Mouse (Mus musculus) liver, adult 2 months (tissue): ENCODE results near the gene Lrp6. TPM values are rescaled to one million over a fixed set of nuclear protein-coding genes. Genes with fewer than 3 reads are reported as not detected.

Experiments used
- DNase-seq: peaks from one replicate; pipeline ENCODE4 v3.0.0-alpha.2; 2011; ENCODE audit warnings: low read depth, low spot score; ENCODE audit errors: extremely low read depth
- H3K27ac ChIP-seq: fragments of 200-500 bp; replicated peaks from 2 replicates; pipeline ENCODE4 v1.5.1; 2012; ENCODE audit warnings: low read depth, mild to moderate bottlenecking, control low read depth, inconsistent platforms, low read length; ENCODE audit not compliant: insufficient read depth
- H3K27me3 ChIP-seq: fragments of 200-500 bp; 2 replicates; pipeline ENCODE4 v1.6.1; 2012; ENCODE audit warnings: mild to moderate bottlenecking, moderate library complexity, low read length, inconsistent platforms; ENCODE audit not compliant: control insufficient read depth, insufficient read depth
- H3K36me3 ChIP-seq: fragments of 200-500 bp; 2 replicates; pipeline ENCODE4 v1.6.1; 2012; ENCODE audit warnings: low read length, inconsistent platforms; ENCODE audit not compliant: control insufficient read depth, insufficient read depth
- H3K4me1 ChIP-seq: fragments of 200-500 bp; 2 replicates; pipeline ENCODE4 v1.6.1; 2011; ENCODE audit warnings: low read length; ENCODE audit not compliant: control insufficient read depth, insufficient read depth
- H3K4me3 ChIP-seq: fragments of 200-500 bp; 2 replicates; pipeline ENCODE4 v1.5.1; 2011; ENCODE audit warnings: low read depth, mild to moderate bottlenecking, control low read depth, low read length, moderate library complexity; ENCODE audit not compliant: insufficient read depth
- H3K79me2 ChIP-seq: fragments of 200-500 bp; 2 replicates; pipeline ENCODE4 v1.6.1; 2012; ENCODE audit warnings: inconsistent platforms, mild to moderate bottlenecking, low read length, moderate library complexity; ENCODE audit not compliant: control insufficient read depth, insufficient read depth
- H3K9ac ChIP-seq: fragments of 200-500 bp; 2 replicates; pipeline ENCODE4 v1.6.1; 2012; ENCODE audit warnings: low read depth, mild to moderate bottlenecking, control low read depth, inconsistent platforms, low read length
- CTCF ChIP-seq: fragments of 200-500 bp; IDR thresholded peaks from 2 replicates; pipeline ENCODE4 v1.5.1; 2011; ENCODE audit warnings: low read depth, low read length, control low read depth
- POLR2A ChIP-seq: fragments of 200-500 bp; IDR thresholded peaks from 2 replicates; pipeline ENCODE4 v1.6.1; 2011; ENCODE audit warnings: low read length, control low read depth; ENCODE audit not compliant: insufficient read depth; ENCODE audit errors: extremely low read depth
- WGBS: fragments of 180-500 bp; shearing (Covaris S2); methylation state at CpG from one replicate; pipeline ENCODE4 v1.1.7; 2018; 5-methylcytosine and 5-hydroxymethylcytosine counted together
- polyA plus RNA-seq: library from polyadenylated mRNA; depleted of rRNA; stranded (reverse); fragments of >200 nt; gene quantifications from 2 replicates; pipeline ENCODE4 v1.2.3, GENCODE M21; 2012
- total RNA-seq: library from RNA; depleted of rRNA; stranded (reverse); fragments of >200 nt; gene quantifications from 2 replicates; pipeline ENCODE4 v1.2.3, GENCODE M21; 2014

The Lrp6 gene
- total and polyA plus RNA-seq, 2 experiments = 15.0 to 48.2 TPM

DNA sequence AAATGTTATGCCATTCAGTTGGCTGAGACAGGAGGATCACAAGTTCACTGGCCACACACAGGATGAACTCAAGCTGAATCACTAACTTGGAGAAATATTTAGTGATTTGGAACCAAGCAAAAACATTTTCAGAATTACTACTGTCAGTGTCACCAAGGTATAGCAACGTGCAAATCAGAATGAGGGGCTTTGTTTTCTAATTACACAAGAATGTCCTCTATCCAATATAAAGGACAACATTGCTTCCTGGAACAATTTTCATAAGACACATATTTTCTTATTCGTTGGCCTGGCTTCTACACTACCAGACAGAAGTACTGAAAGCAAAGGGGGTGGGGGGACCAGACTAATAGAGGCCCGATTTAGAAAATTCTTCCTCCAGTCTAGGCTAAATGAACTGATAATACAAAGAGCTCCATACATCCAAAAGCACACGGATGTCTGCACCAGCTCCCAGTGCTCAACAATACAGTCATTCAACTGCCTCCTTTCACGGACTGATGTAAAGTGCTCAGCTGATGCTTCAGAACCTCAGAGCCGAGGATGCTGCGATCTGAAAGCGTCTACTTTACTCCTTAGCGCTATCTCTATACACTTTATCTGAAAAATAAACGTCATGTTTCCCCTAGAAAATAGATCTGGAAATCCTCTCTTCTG is 29.2 kb downstream of the Lrp6 start:
- 78% methylated on average over 10 of the region's 10 CpGs for WGBS
- H3K4me3 ChIP-seq = no peak overlapping the region
- peaks cover 8% of the 10 kb centered on the region for H3K36me3 ChIP-seq
- no peak for TF ChIP-seq CTCF
- TF ChIP-seq POLR2A = no peak
- H3K9ac ChIP-seq = no peak overlapping the region
- H3K27ac ChIP-seq = no peak overlapping the region
- H3K4me1 ChIP-seq = peaks cover 9% of the 10 kb centered on the region
- H3K27me3 ChIP-seq = no peaks in the 10 kb centered on the region
- H3K79me2 ChIP-seq = peaks cover 26% of the 10 kb centered on the region
- DNase-seq = no peak

DNA sequence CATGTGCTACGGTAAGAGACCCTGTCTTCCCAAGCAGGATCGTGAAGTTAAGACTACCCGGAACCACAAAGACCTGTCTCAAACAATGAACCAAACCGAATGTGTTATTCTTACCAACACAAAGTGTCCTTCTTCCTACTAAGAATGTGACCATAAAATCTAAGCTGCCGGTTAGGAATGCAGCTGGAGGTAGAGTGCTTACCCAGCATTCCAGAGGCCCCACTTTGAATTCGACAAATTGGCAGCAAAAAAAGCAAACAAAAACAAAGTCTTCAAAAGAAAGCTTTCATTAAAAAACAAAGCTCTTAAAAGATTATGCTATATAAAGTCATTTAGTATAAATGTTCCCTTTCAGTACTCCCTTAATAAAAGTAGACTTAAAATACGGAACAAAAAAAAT is 31.6 kb downstream of the Lrp6 start:
- no peaks in the 10 kb centered on the region for H3K27me3 ChIP-seq
- no peak overlapping the region for H3K9ac ChIP-seq
- TF ChIP-seq CTCF (no peak), POLR2A (no peak)
- peaks cover 9% of the 10 kb centered on the region for H3K4me1 ChIP-seq
- no peak for DNase-seq
- H3K36me3 ChIP-seq = no peaks in the 10 kb centered on the region; the same call in 1 of the 2 replicates
- peaks cover 24% of the 10 kb centered on the region for H3K79me2 ChIP-seq
- H3K27ac ChIP-seq = no peak overlapping the region; the same call in 1 of the 2 replicates
- WGBS = 68% methylated on average over 7 of the region's 7 CpGs
- no peak overlapping the region for H3K4me3 ChIP-seq

GRCm38 (mm10) chr6:134533021-134533420 is 33.7 kb downstream of the Lrp6 start:
- TF ChIP-seq CTCF (no peak), POLR2A (no peak)
- WGBS = 58% methylated on average over 3 of the region's 3 CpGs
- H3K4me3 ChIP-seq = no peak overlapping the region
- H3K36me3 ChIP-seq = no peaks in the 10 kb centered on the region; the same call in 1 of the 2 replicates
- H3K27ac ChIP-seq = no peak overlapping the region
- H3K9ac ChIP-seq = no peak overlapping the region
- peaks cover 23% of the 10 kb centered on the region for H3K79me2 ChIP-seq
- H3K4me1 ChIP-seq = peaks cover 5% of the 10 kb centered on the region
- DNase-seq = no peak
- no peaks in the 10 kb centered on the region for H3K27me3 ChIP-seq

- H3K36me3 ChIP-seq = no peaks in the 10 kb centered on the region; the same call in 1 of the 2 replicates
- peaks cover 11% of the 10 kb centered on the region for H3K4me1 ChIP-seq
- WGBS = 34% methylated on average over 1 of the region's 1 CpGs
- no peak overlapping the region for H3K4me3 ChIP-seq
- no peak for DNase-seq
- H3K9ac ChIP-seq = no peak overlapping the region
- peaks cover 22% of the 10 kb centered on the region for H3K79me2 ChIP-seq
- TF ChIP-seq CTCF = no peak
- TF ChIP-seq POLR2A = no peak
- no peaks in the 10 kb centered on the region for H3K27me3 ChIP-seq
- H3K27ac ChIP-seq = no peak overlapping the region
These were observed 34.8 kb downstream of the Lrp6 start for GRCm38 (mm10) chr6:134531950-134532349.

GRCm38 (mm10) chr6:134529340-134529739 is 37.4 kb downstream of the Lrp6 start:
- Histone ChIP-seq H3K27ac (no peak overlapping the region), H3K27me3 (no peaks in the 10 kb centered on the region), H3K4me1 (peaks cover 13% of the 10 kb centered on the region), H3K79me2 (peaks cover 26% of the 10 kb centered on the region; the same call in 1 of the 2 replicates), H3K36me3 (no peaks in the 10 kb centered on the region), H3K9ac (no peak overlapping the region), H3K4me3 (no peak overlapping the region)
- TF ChIP-seq POLR2A = no peak
- no peak for TF ChIP-seq CTCF
- WGBS = 74% methylated on average over 4 of the region's 4 CpGs
- DNase-seq = no peak

DNA sequence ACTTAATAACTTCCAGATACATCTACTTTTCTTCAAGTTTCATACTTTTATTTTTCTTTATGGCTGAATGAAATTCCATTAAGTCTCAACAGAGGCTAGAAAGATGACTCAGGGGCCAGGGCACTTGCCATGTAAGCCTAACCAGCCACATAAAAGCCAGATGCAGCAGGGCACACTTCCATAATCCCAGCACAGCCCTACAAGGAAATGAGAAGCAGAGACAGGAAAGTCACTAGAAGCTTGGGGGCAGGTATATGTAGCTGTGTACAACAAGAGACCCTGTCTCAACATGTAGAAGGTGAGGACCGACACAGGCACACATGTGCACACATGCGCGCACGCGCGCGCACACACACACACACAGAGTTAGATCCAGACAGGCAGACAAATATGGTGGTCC is 38.4 kb downstream of the Lrp6 start:
- no peak for DNase-seq
- H3K36me3 ChIP-seq = no peaks in the 10 kb centered on the region
- no peak overlapping the region for H3K4me3 ChIP-seq
- TF ChIP-seq CTCF (no peak), POLR2A (no peak)
- no peak overlapping the region for H3K27ac ChIP-seq
- no peaks in the 10 kb centered on the region for H3K27me3 ChIP-seq
- peaks cover 13% of the 10 kb centered on the region for H3K4me1 ChIP-seq
- peaks cover 32% of the 10 kb centered on the region; the same call in 1 of the 2 replicates for H3K79me2 ChIP-seq
- WGBS = 97% methylated on average over 7 of the region's 7 CpGs
- no peak overlapping the region for H3K9ac ChIP-seq
